Mouse (Mus musculus): ENCODE measurements around the gene Ube2n.
"Not testable (repeated sequence)": the region's sequence is repeated elsewhere in the genome, so short reads cannot be mapped to it uniquely, and the experiment has no call there.

Ube2n gene

GRCm38 (mm10) chr10:95526495-95527122 lies 11.7 kb downstream of the Ube2n start:
- no peak for DNase-seq

- no peak for DNase-seq
Measured at GRCm38 (mm10) chr10:95530551-95531121, 15.7 kb downstream of the Ube2n start.

- DNase-seq: no peak
Measured at GRCm38 (mm10) chr10:95532916-95533315, 18.0 kb downstream of the Ube2n start.

DNA sequence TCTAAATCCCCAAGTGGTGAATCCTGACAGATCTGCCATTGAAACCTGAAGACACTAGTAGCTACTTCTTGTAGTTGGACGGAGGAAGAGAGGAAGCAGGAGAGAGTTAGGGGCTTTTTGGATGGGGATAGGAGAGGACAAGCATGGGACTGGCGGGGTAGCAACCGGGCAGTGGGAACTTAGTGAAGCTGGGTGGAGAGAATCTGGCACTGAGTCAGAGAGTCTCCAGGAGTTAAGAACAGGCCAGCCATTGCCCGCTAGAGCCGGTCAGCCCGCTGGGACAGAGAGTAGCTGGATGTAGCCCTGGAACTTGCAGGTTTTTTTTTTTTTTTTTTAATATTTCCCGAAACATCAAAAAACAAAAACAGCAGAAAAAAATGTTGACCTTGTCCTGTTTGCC lies 18.4 kb downstream of the Ube2n start:
- no peak for DNase-seq

DNA sequence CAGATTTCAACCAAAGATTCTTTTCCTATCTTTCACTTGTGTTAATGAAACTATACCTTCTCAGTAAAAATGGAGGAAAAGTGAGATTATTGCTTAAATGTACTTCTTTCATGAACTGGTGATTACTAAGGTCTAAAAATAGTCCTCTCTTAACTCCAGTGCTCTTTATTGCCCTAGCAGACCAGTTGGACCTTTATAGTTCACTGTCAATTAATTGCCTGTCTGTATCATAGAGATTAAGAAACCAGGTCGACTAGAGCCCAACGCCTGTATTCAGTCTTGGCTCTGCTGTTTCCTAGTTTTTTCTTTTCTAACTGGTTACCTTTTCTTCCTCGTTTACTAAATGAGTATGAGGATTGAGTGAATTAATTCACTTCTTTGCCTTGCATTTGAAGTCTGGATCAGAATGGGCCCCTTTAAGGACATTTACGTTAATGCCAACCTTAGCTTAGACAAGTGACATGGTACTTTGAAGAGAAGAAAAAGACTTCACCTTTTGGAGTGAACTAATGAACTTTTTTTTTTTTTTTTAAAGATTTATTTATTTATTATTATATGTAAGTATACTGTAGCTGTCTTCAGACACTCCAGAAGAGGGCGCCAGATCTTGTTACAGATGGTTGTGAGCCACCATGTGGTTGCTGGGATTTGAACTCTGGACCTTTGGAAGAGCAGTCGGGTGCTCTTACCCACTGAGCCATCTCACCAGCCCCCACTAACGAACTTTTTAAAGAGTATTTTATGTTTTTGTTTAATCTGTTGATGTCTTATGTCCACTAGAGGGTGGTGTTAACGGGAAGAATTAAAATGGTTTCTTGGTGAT lies 20.7 kb downstream of the Ube2n start:
- no peak for DNase-seq

DNA sequence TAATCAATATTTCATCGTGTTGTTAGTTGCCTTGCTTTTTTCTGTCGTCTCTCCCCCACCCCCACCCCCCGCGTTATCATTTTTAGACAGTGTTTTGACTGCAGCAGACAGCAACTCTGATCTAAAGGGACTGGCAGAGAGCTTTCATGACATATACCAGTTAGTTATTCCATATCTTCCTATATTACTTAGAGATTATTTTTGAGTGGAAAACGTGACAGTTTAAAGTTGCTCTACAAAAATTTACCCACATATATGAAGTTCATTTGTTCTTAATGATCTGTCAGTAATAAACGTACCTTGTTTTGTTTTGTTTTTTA lies 21.2 kb downstream of the Ube2n start:
- DNase-seq: no peak

GRCm38 (mm10) chr10:95539260-95539659 lies 24.3 kb downstream of the Ube2n start:
- DNase-seq: no peak

GRCm38 (mm10) chr10:95539841-95540240 lies 24.9 kb downstream of the Ube2n start:
- no peak for DNase-seq

- no peak for DNase-seq
Measured at GRCm38 (mm10) chr10:95542916-95543315, 28.0 kb downstream of the Ube2n start.

DNA sequence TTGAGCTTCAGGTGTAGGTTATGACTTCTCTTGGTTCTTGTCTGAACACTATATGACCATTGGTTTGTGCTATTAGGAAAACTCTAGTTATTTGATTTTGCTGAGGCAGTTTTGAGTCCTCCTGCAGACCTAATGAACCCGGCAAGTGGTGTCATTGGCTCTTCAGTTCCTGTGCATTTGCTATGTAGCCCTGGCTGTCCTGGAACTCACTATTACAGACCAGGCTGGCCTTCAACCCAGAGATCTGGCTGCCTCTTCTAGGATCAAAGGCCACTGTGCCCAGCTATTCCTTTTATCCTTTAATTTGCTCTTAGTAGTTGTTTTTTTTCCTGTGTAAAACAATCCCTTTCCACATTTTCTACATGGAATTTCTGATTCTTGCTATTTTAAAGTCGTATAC lies 28.4 kb downstream of the Ube2n start:
- DNase-seq: no peak

- DNase-seq: no peak
Measured at GRCm38 (mm10) chr10:95544004-95544403, 29.1 kb downstream of the Ube2n start.

DNA sequence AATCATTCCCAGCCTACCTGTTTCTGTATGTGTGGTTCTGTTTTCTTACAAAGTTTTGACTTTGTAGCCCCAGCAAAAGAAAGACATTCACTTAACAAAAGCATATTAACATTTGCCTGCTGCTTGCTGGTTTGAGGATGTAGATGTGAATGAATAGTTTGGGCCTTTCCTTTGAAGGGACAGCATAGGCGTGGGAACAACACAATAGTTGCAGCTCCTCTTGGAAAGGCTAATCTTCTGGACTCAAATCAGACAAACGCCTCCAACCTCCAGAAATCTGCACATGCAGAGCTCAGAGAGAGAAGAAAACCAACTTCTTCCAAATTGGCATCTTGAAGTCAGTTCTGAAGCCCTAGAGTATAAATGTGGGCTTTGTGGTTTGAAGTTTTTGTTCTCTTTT lies 29.7 kb downstream of the Ube2n start:
- DNase-seq: no peak

DNA sequence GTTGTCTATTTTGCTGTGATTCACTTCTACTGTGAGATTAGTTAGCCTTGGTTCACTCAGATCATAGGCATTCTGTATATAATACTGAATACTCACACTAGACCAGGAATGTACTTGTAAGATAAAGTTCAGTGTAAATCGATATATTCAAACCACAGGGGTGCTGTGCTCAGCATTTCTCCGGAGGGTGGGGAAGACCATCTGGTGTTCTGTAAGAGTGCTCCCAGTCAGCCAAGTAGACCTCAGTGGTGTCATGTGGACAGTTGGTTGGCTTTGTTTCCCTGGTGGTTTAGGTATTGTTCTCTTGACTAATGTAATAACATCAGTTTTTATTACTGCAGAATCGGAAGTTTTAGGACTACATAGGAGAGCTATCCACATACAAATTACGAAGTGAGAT lies 30.1 kb downstream of the Ube2n start:
- no peak for DNase-seq

- DNase-seq: no peak
Measured at GRCm38 (mm10) chr10:95546178-95546577, 31.2 kb downstream of the Ube2n start.

DNA sequence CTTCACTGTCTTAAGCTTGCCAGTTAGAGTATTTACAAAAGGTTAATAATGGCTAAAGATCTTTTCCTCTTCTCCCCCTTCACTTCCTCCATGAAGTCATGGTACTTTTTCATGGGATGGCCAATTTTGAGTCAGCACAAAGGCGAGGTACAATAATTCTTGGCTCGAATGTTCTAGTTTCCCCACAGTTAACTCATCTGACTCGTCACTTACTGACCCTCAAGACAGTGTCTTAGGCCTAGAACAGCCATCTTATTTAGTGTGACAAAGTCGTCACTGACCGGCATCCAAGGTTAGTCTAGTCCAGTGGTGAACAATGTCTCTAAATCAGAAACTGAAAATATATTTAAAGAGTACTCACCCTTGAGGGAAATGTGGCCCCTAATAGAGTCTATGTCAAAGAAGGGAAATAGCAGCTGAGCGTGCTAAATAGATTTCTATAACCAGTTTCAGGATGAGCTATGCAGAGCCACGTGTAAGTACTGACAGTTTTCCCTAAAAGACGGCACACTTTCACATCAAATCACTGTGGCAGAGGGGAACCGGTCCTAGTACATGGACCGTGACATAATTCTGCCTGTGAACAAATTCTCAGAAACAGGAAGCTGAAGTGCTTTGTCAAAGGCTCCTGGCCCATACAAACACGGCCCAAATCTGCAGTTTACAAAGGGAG lies 33.3 kb downstream of the Ube2n start:
- DNase-seq: no peak

GRCm38 (mm10) chr10:95549080-95549479 lies 34.1 kb downstream of the Ube2n start:
- DNase-seq: not testable (repeated sequence)

DNA sequence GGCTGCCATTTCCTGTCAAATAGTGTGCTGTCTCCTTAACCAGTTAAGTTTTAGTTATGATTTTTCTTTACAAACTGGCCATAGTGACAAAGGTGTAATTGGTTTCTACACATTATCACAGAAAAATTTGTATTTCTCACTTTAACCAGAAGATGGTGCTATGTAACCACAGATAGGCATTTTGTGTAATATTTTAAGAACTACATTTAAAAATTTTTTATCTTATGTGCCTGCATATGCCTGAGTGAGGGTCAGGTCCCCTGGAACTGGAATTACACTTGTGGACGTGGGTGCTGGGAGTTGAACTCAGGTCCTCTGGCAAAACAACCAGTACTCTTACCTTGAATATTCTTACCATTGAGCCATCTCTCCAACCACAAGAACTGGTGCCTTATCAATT lies 35.6 kb downstream of the Ube2n start:
- DNase-seq: no peak

GRCm38 (mm10) chr10:95551752-95552151 lies 36.8 kb downstream of the Ube2n start:
- peak; percentile 49 for DNase-seq

DNA sequence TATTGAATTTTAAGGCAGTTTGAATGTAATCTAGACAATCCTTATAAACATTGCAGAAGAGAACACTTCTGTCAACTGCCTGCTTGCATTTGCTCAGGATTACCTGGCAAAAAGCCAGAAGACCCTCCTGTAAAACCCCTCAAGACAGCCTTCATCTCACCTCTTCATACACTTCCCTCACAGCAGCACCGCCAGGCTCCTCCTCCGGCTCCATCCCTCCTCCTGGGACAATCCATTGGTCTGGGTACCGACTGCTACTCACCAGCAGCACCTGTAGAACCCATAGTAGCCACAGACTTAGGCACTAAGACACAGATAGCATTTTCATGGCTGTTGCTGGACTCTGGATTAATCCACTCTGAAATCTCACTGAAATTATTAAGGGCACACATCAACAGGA lies 37.4 kb downstream of the Ube2n start:
- DNase-seq: no peak

DNA sequence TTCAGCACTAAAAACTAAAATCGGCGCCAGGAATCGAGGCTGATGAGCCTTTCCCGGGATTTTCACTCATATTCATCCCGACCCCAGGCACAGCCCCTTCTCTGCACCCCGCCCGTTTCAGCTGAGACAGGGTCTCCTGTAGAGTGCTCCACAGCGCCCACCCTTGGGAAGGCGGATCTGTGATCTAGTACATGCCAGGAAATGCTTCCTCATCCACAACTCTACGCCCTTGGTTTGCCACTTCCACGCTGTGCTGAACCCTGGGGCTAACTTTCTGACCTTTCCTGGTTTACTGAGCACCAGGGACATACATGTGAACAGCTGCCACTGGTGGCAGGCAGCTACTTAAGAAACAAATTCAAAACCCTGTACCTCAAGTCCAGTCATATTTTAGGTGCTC lies 40.9 kb downstream of the Ube2n start:
- no peak for DNase-seq

GRCm38 (mm10) chr10:95557337-95557828 lies 42.4 kb downstream of the Ube2n start:
- peak; percentile 45 for DNase-seq

- no peak for DNase-seq
Measured at GRCm38 (mm10) chr10:95559426-95559825, 44.5 kb downstream of the Ube2n start.

GRCm38 (mm10) chr10:95560394-95560983 lies 45.5 kb downstream of the Ube2n start:
- no peak for DNase-seq

Measured in embryo, embryonic 11 days (tissue).